Mouse (Mus musculus) frontal cortex, adult 2 months (tissue): ENCODE data around the gene Olfr1055. TPM values are rescaled to one million over a fixed set of nuclear protein-coding genes. Genes with fewer than 3 reads are reported as not detected.
"Not testable (repeated sequence)": the region's sequence is repeated elsewhere in the genome, so short reads cannot be mapped to it uniquely, and the experiment has no call there.

Source experiments
- DNase-seq, 2 experiments: peaks; one replicate each; pipeline ENCODE4 v3.0.0; 2022; ENCODE audit warnings: low spot score in 1 of 2; ENCODE audit errors: extremely low spot score in 1 of 2
- polyA plus RNA-seq: library from polyadenylated mRNA; depleted of rRNA; stranded (reverse); fragments of >200 nt; gene quantifications from 2 replicates; pipeline ENCODE4 v1.2.3, GENCODE M21; 2012; rRNA removed

Olfr1055 gene
- polyA plus RNA-seq: 0.11 TPM in 1 of 2 replicates, not detected in the other

DNA sequence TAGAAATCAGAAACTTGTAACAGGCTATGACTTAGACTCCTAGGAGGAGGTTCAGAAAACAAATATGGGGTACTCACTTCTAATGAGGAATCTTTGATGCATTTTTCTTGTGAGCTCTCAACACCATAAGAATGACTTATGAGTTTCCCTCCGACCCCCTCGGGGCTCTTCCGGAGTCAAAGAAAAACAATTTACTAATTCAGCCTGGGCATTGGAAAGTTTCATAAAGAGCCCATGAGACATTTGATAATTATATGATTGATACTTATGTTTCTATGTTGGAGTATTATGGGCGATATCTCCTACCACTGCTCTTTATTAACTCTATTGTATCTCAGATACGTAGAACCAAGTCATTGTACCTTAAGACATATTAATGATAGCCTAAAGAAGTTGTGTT is at the start of gene Olfr1055:
Gene Olfr1055 (minus strand): TSS at position 101 of the 400 bp plus-strand sequence.
- DNase-seq: no peak

DNA sequence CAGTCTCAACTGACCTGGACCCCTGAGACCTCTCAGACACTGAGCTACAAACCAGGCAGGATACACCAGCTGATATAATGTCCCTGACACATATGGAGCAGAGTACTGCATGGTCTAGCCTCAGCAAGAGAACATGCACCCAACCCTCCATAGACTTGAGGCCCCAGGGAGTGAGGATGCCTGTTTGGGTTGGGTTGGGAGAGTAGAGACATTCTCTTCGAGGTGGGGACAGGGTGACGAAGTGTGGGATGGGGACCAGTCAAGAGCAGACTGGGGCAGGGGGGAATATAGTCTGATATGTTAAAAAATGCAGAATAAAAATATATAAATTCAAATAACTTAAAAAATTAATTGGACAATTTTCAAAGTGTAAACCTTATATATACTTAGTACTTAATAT is 45.0 kb upstream of the Olfr1055 start:
- DNase-seq: no peak

DNA sequence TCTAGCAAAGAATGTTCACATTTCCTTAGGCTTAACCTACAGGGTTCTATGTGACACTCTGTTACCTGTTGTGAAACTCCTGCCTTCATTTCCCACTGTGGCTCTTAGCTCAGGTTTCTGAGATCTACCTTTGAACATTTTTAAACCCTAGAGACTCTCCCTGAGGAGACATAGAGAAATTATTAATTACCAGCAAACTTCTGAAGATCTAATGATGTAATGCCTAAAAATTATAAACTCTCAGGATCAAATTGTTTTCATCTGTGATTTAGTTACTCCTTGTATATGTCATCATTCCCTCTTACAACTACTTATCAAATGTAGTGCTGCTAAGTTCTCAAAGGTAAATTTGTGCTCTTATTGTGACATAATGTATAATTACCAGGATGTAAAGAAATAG is 38.4 kb upstream of the Olfr1055 start, which contains the start of gene Olfr1058:
Gene Olfr1058 (minus strand): TSS at position 101 of the 400 bp plus-strand sequence.
- not testable (repeated sequence) for DNase-seq

DNA sequence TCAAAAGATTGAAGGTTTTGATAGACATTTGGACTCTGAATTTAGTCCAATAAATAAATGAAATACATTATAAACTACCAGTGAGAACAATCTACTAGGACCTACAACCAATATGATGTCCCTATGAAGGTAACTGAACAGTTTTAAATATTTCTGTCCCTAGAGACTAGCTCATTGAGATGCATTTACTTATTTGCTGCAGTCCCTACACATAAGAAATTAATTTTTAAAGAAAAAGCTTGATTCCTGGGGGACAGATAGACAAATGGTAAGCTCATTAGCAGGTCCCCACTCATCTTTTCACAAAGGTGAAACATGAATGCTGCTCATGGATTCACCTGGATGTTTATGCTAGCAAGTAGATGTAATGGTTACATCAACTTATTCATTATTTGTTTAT is 28.2 kb upstream of the Olfr1055 start, which contains the start of gene Olfr1057:
Gene Olfr1057 (minus strand): TSS at position 101 of the 400 bp plus-strand sequence.
- DNase-seq: no peak

DNA sequence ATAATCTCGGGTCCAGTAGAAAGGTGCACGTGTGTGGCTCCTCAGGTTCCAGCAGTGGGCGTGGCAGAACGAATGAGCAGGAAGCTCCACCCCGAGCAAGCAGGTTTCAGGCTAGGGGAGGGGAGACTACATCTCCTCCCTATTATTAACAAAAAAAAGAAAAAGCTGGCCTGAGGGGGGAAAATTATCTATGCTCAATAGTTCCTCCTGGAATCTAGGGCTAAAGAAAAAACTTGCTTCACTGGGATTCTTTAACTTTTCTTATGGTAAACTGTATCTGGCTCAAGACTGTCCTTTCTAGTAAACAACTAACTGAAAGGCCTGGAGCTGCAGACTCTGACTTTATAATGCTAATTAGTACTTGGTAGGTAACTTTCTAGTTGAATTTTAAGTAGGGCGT is 16.3 kb upstream of the Olfr1055 start:
- DNase-seq: not testable (repeated sequence)

DNA sequence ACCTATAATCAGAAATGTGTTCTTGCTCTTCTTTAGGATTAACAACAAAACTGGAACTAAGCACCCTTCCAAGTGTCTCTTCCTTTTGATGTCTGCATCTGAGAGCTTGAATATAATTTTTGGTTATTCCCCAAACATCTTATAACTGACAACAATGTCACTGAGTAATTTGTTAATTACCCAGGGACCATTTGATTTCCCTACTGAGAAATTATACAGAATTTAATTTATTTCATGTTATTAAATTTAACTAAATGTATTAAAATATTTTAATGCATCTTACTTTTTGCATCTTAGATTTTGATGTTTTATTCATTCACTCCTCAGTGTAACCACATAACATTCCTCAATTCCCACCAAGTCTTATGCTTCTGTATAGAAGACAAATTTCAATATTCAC is 12.3 kb upstream of the Olfr1055 start, which contains the start of gene Olfr1056:
Gene Olfr1056 (minus strand): TSS at position 101 of the 400 bp plus-strand sequence.
- no peak for DNase-seq

DNA sequence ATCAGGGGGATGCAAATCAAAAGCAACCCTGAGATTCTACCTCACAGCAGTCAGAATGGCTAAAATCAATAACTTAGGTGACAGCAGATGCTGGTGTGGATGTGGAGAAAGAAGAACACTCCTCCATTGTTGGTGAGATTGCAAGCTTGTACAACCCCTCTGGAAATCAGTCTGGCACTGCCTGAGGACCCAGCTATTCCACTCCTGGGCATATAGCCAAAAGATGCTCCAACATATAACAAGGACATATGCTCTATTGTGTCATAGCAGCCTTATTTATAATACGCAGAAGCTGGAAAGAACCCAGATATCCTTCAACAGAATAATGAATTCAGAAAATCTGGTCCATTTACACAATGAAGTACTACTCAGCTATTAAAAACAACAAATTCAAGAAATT is 1.7 kb upstream of the Olfr1055 start:
- DNase-seq: not testable (repeated sequence)

DNA sequence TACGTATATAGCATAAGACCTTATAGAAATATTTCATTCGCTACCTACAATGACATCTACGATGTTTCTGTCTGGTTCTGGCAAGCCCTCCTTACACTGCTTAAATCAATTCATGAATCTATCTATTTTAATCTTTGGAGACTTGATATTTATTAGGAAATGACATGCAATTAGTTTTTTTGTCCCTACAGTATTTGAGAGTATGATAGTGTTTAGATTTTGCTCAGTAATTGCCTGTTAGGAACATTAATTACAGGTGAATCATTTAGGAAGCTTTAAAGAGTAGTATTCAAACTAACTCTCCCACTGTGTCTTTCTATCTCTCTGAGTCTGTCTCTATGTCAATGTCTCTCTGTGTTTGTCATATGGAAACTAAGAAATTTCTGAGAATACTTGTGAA is 14.8 kb downstream of the Olfr1055 start, which contains the start of gene Olfr1054:
Gene Olfr1054 (minus strand): TSS at position 101 of the 400 bp plus-strand sequence.
- DNase-seq: no peak

DNA sequence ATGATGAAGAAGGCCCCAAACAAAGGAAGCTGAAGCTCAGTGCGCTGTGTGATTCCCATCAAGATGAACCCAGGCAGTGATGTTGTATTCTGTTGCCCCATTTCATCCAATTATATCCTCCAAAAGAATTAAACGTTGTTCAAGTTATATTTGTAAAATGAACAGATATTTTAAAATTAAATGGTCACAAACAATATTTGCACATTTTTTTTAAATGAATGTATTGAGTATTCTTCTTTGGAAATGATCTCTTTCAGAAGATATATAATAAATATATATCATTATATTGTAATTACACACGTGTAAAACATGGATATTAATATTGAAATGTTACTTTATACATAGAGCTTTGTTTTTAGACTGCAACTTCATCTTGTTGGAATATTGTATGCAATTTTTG is 34.9 kb downstream of the Olfr1055 start, which contains the start of gene Olfr1053:
Gene Olfr1053 (minus strand): TSS at position 101 of the 400 bp plus-strand sequence.
- DNase-seq: no peak

Other genes starting within 250 kb of the Olfr1055 start
- gene Olfr1039, start 214.4 kb downstream of the Olfr1055 start, polyA plus RNA-seq: not detected in 2 replicates
- gene Olfr1040, start 203.6 kb downstream of the Olfr1055 start, polyA plus RNA-seq: not detected in 2 replicates
- gene Olfr1042, start 188.4 kb downstream of the Olfr1055 start, polyA plus RNA-seq: not detected in 2 replicates
- not detected in 2 replicates for gene Olfr1043, start 182.8 kb downstream of the Olfr1055 start, polyA plus RNA-seq
- not detected in 2 replicates for gene Olfr1044, start 172.5 kb downstream of the Olfr1055 start, polyA plus RNA-seq
- 0.10 TPM in 1 of 2 replicates, not detected in the other for gene Olfr52, start 164.6 kb downstream of the Olfr1055 start, polyA plus RNA-seq
- gene Olfr1045, start 147.3 kb downstream of the Olfr1055 start, polyA plus RNA-seq: 0.04 and 0.12 TPM in 2 replicates
- not detected in 2 replicates for gene Olfr1046, start 131.0 kb downstream of the Olfr1055 start, polyA plus RNA-seq
- not detected in 2 replicates for gene Olfr1047, start 118.9 kb downstream of the Olfr1055 start, polyA plus RNA-seq
- gene Olfr1048, start 110.0 kb downstream of the Olfr1055 start, polyA plus RNA-seq: 0.02 TPM in 1 of 2 replicates, not detected in the other
- not detected in 2 replicates for gene Olfr1049, start 92.0 kb downstream of the Olfr1055 start, polyA plus RNA-seq
- not detected in 2 replicates for gene Olfr1051, start 71.2 kb downstream of the Olfr1055 start, polyA plus RNA-seq
- gene Olfr1052, start 57.8 kb downstream of the Olfr1055 start, polyA plus RNA-seq: 0.11 TPM in 1 of 2 replicates, not detected in the other
- not detected in 2 replicates for gene Olfr1053, start 35.0 kb downstream of the Olfr1055 start, polyA plus RNA-seq
- gene Olfr1054, start 14.9 kb downstream of the Olfr1055 start, polyA plus RNA-seq: 0.06 TPM in 1 of 2 replicates, not detected in the other
- gene Olfr1056, start 12.2 kb upstream of the Olfr1055 start, polyA plus RNA-seq: not detected in 2 replicates
- not detected in 2 replicates for gene Olfr1057, start 28.1 kb upstream of the Olfr1055 start, polyA plus RNA-seq
- not detected in 2 replicates for gene Olfr1058, start 38.3 kb upstream of the Olfr1055 start, polyA plus RNA-seq
- gene Olfr1061, start 63.8 kb upstream of the Olfr1055 start, polyA plus RNA-seq: not detected in 2 replicates
- not detected in 2 replicates for gene Olfr1062, start 76.5 kb upstream of the Olfr1055 start, polyA plus RNA-seq
- gene Olfr1065, start 100.3 kb upstream of the Olfr1055 start, polyA plus RNA-seq: 0.06 TPM in 1 of 2 replicates, not detected in the other
- not detected in 2 replicates for gene Olfr1066, start 106.0 kb upstream of the Olfr1055 start, polyA plus RNA-seq
- gene Olfr228, start 137.1 kb upstream of the Olfr1055 start, polyA plus RNA-seq: not detected in 2 replicates
- not detected in 2 replicates for gene Olfr1076, start 158.2 kb upstream of the Olfr1055 start, polyA plus RNA-seq
- gene Olfr1079, start 192.2 kb upstream of the Olfr1055 start, polyA plus RNA-seq: not detected in 2 replicates
- 0.06 TPM in 1 of 2 replicates, not detected in the other for gene Olfr1080, start 208.0 kb upstream of the Olfr1055 start, polyA plus RNA-seq
- gene Olfr1082, start 248.7 kb upstream of the Olfr1055 start, polyA plus RNA-seq: not detected in 2 replicates